Mouse (Mus musculus): ENCODE results near the gene Spaca6.

Gene Spaca6

GRCm38 (mm10) chr17:17845187-17846027, 18.4 kb downstream of the Spaca6 start:
- DNase-seq = no peak

- DNase-seq = no peak
Observed at GRCm38 (mm10) chr17:17848988-17849387, 22.0 kb downstream of the Spaca6 start.

- no peak for DNase-seq
Observed at GRCm38 (mm10) chr17:17849906-17850712, 23.2 kb downstream of the Spaca6 start.

GRCm38 (mm10) chr17:17855064-17855838, 28.3 kb downstream of the Spaca6 start, which contains the start of gene Has1:
Gene Has1 (minus strand): TSS chr17:17855205.
- no peak for DNase-seq

- no peak for DNase-seq
Observed at GRCm38 (mm10) chr17:17856612-17857011, 29.7 kb downstream of the Spaca6 start.

GRCm38 (mm10) chr17:17857446-17857845, 30.5 kb downstream of the Spaca6 start:
- no peak for DNase-seq

- no peak for DNase-seq
Observed at GRCm38 (mm10) chr17:17860110-17860509, 33.2 kb downstream of the Spaca6 start.

- no peak for DNase-seq
Observed at GRCm38 (mm10) chr17:17862360-17862759, 35.4 kb downstream of the Spaca6 start.

- DNase-seq = no peak
Observed at GRCm38 (mm10) chr17:17865168-17865567, 38.2 kb downstream of the Spaca6 start.

- no peak for DNase-seq
Observed at GRCm38 (mm10) chr17:17866801-17867469, 40.0 kb downstream of the Spaca6 start.

GRCm38 (mm10) chr17:17870892-17871550, 44.1 kb downstream of the Spaca6 start:
- no peak for DNase-seq

- DNase-seq = no peak
Observed at GRCm38 (mm10) chr17:17871697-17872096, 44.7 kb downstream of the Spaca6 start.

- DNase-seq = no peak
Observed at GRCm38 (mm10) chr17:17879347-17879746, 52.4 kb downstream of the Spaca6 start.

GRCm38 (mm10) chr17:17882672-17883071, 55.7 kb downstream of the Spaca6 start:
- no peak for DNase-seq

GRCm38 (mm10) chr17:17883840-17884239, 56.9 kb downstream of the Spaca6 start, which contains the start of gene Fpr1:
Gene Fpr1 (minus strand): TSS chr17:17883940.
- no peak for DNase-seq

- DNase-seq = no peak
Observed at GRCm38 (mm10) chr17:17887774-17888248, 60.9 kb downstream of the Spaca6 start, which contains the start of the genes Fpr2 and Fpr3. Gene Fpr2 (plus strand): TSS chr17:17887824. Gene Fpr3 (plus strand): TSS chr17:17887852.

GRCm38 (mm10) chr17:17889732-17890425, 62.9 kb downstream of the Spaca6 start:
- no peak for DNase-seq

Data from thymus, postnatal 25 days (tissue).